Mouse (Mus musculus) lung, embryonic 15.5 days (tissue): ENCODE data around the gene H2afy2. TPM values are rescaled to one million over a fixed set of nuclear protein-coding genes. Genes with fewer than 3 reads are reported as not detected.
A peak's percentile ranks its signal among the peaks of the same experiment; 100 is the strongest.

ENCODE experiments used
- ATAC-seq: fragments of 200-750 bp; cut with Nextera tagmentation; 2 replicates; pipeline ENCODE4 v1.8.0; 2017; ENCODE audit warnings: moderate number of reproducible peaks, borderline replicate concordance; ENCODE audit not compliant: low FRiP score, low TSS enrichment; ENCODE audit errors: extremely low read depth
- H3K27ac ChIP-seq: fragments of 300-500 bp; sonication (generic); 2 replicates; pipeline ENCODE4 v1.5.1; 2015; ENCODE audit warnings: moderate library complexity, mild to moderate bottlenecking, inconsistent platforms
- H3K27me3 ChIP-seq: fragments of 300-500 bp; sonication (generic); 2 replicates; pipeline ENCODE4 v1.6.1; 2015; ENCODE audit warnings: inconsistent platforms
- H3K36me3 ChIP-seq: fragments of 300-500 bp; sonication (generic); 2 replicates; pipeline ENCODE4 v1.6.1; 2015; ENCODE audit warnings: inconsistent platforms
- H3K4me1 ChIP-seq: fragments of 300-500 bp; sonication (generic); 2 replicates; pipeline ENCODE4 v1.6.1; 2015; ENCODE audit warnings: inconsistent platforms
- H3K4me2 ChIP-seq: fragments of 300-500 bp; sonication (generic); 2 replicates; pipeline ENCODE4 v1.6.1; 2015; ENCODE audit warnings: inconsistent platforms, mild to moderate bottlenecking, moderate library complexity
- H3K4me3 ChIP-seq: fragments of 300-500 bp; sonication (generic); 2 replicates; pipeline ENCODE4 v1.5.1; 2015; ENCODE audit warnings: mild to moderate bottlenecking, inconsistent platforms
- H3K9ac ChIP-seq: fragments of 300-500 bp; sonication (generic); 2 replicates; pipeline ENCODE4 v1.6.1; 2015; ENCODE audit warnings: inconsistent platforms
- H3K9me3 ChIP-seq: fragments of 300-500 bp; sonication (generic); 2 replicates; pipeline ENCODE4 v1.6.1; 2016; ENCODE audit warnings: inconsistent platforms
- WGBS: fragments of 180-500 bp; shearing (Covaris S2); methylation state at CpG from one replicate; pipeline ENCODE4 v1.1.7; 2015; 5-methylcytosine and 5-hydroxymethylcytosine counted together
- polyA plus RNA-seq: library from polyadenylated mRNA; unstranded; fragments of >200 nt; fragmentation: Nextera tagmentation; extraction: Ambion mirVana; gene quantifications from 2 replicates; pipeline ENCODE4 v1.2.1, GENCODE M21; 2015

H2afy2 gene
- polyA plus RNA-seq, 1 experiment from 2014 or later = 137 TPM

GRCm38 (mm10) chr10:61781461-61782128 lies 2.4 kb downstream of the H2afy2 start:
- peak overlapping the region; percentile 97; the same call in 1 of the 2 replicates for H3K9ac ChIP-seq
- H3K27me3 ChIP-seq = no peaks in the 10 kb centered on the region
- H3K4me3 ChIP-seq = 0 out of 2 replicates have a peak overlapping the region, but pooled peaks have one; percentile 11

GRCm38 (mm10) chr10:61766806-61767205 lies 17.1 kb downstream of the H2afy2 start:
- H3K4me3 ChIP-seq = no peak overlapping the region
- H3K9me3 ChIP-seq = no peaks in the 10 kb centered on the region
- H3K36me3 ChIP-seq = no peaks in the 10 kb centered on the region
- no peak overlapping the region for H3K9ac ChIP-seq
- H3K4me2 ChIP-seq = no peak overlapping the region
- 19% methylated on average over 6 of the region's 6 CpGs for WGBS
- ATAC-seq = no peak
- H3K27ac ChIP-seq = no peak overlapping the region
- no peaks in the 10 kb centered on the region for H3K27me3 ChIP-seq
- peaks cover 20% of the 10 kb centered on the region for H3K4me1 ChIP-seq

More at GRCm38 (mm10) chr10:61781461-61782128, 2.4 kb downstream of the H2afy2 start:
- H3K9me3 ChIP-seq = no peaks in the 10 kb centered on the region
- H3K27ac ChIP-seq = peak overlapping the region; percentile 90; the same call in 1 of the 2 replicates
- peak overlapping the region; percentile 89 for H3K4me2 ChIP-seq
- peaks cover 19% of the 10 kb centered on the region for H3K4me1 ChIP-seq
- H3K36me3 ChIP-seq = no peaks in the 10 kb centered on the region
- ATAC-seq = no peak
- 17% methylated on average over 9 of the region's 9 CpGs for WGBS

GRCm38 (mm10) chr10:61765558-61765957 lies 18.4 kb downstream of the H2afy2 start:
- Histone ChIP-seq H3K4me1 (peaks cover 20% of the 10 kb centered on the region), H3K27ac (no peak overlapping the region), H3K4me3 (no peak overlapping the region), H3K4me2 (no peak overlapping the region), H3K27me3 (no peaks in the 10 kb centered on the region), H3K9me3 (no peaks in the 10 kb centered on the region), H3K9ac (no peak overlapping the region), H3K36me3 (no peaks in the 10 kb centered on the region)
- 61% methylated on average over 5 of the region's 5 CpGs for WGBS
- no peak for ATAC-seq

- Histone ChIP-seq H3K9ac (no peak overlapping the region), H3K27ac (no peak overlapping the region), H3K9me3 (no peaks in the 10 kb centered on the region), H3K36me3 (no peaks in the 10 kb centered on the region), H3K4me2 (no peak overlapping the region), H3K4me3 (no peak overlapping the region), H3K27me3 (no peaks in the 10 kb centered on the region), H3K4me1 (peaks cover 28% of the 10 kb centered on the region)
- 62% methylated on average over 8 of the region's 8 CpGs for WGBS
- ATAC-seq = no peak
Measured at GRCm38 (mm10) chr10:61764689-61765088, 19.3 kb downstream of the H2afy2 start.

GRCm38 (mm10) chr10:61759869-61760268 lies 24.1 kb downstream of the H2afy2 start:
- H3K27ac ChIP-seq = peak overlapping the region; percentile 25; the same call in 1 of the 2 replicates
- H3K9me3 ChIP-seq = no peaks in the 10 kb centered on the region
- peaks cover 29% of the 10 kb centered on the region for H3K4me1 ChIP-seq
- no peak overlapping the region for H3K4me3 ChIP-seq
- 16% methylated on average over 6 of the region's 6 CpGs for WGBS
- ATAC-seq = peak; percentile 41; the same call in 1 of the 2 replicates
- peaks cover 16% of the 10 kb centered on the region; the same call in 1 of the 2 replicates for H3K36me3 ChIP-seq
- no peak overlapping the region for H3K9ac ChIP-seq
- no peaks in the 10 kb centered on the region for H3K27me3 ChIP-seq
- H3K4me2 ChIP-seq = 0 out of 2 replicates have a peak overlapping the region, but pooled peaks have one; percentile 1

GRCm38 (mm10) chr10:61758904-61759303 lies 25.0 kb downstream of the H2afy2 start:
- peaks cover 24% of the 10 kb centered on the region; the same call in 1 of the 2 replicates for H3K36me3 ChIP-seq
- 85% methylated on average over 2 of the region's 2 CpGs for WGBS
- H3K9ac ChIP-seq = no peak overlapping the region
- H3K9me3 ChIP-seq = no peaks in the 10 kb centered on the region
- no peak for ATAC-seq
- no peak overlapping the region for H3K4me2 ChIP-seq
- H3K4me1 ChIP-seq = peaks cover 25% of the 10 kb centered on the region
- no peak overlapping the region for H3K4me3 ChIP-seq
- no peak overlapping the region for H3K27ac ChIP-seq
- no peaks in the 10 kb centered on the region for H3K27me3 ChIP-seq

- Histone ChIP-seq H3K36me3 (peaks cover 42% of the 10 kb centered on the region; the same call in 1 of the 2 replicates), H3K9me3 (no peaks in the 10 kb centered on the region), H3K9ac (no peak overlapping the region), H3K4me1 (peaks cover 25% of the 10 kb centered on the region), H3K4me2 (no peak overlapping the region), H3K27me3 (no peaks in the 10 kb centered on the region), H3K27ac (0 out of 2 replicates have a peak overlapping the region, but pooled peaks have one; percentile 55), H3K4me3 (no peak overlapping the region)
- 69% methylated on average over 14 of the region's 14 CpGs for WGBS
- peak; percentile 70 for ATAC-seq
Measured at GRCm38 (mm10) chr10:61757022-61757421, 26.9 kb downstream of the H2afy2 start.

- Histone ChIP-seq H3K36me3 (peaks cover 68% of the 10 kb centered on the region), H3K4me3 (no peak overlapping the region), H3K9ac (no peak overlapping the region), H3K4me1 (peaks cover 12% of the 10 kb centered on the region), H3K27me3 (no peaks in the 10 kb centered on the region), H3K4me2 (no peak overlapping the region), H3K27ac (no peak overlapping the region), H3K9me3 (no peaks in the 10 kb centered on the region)
- 94% methylated on average over 23 of the region's 23 CpGs for WGBS
- ATAC-seq = no peak
Measured at GRCm38 (mm10) chr10:61753071-61753470, 30.9 kb downstream of the H2afy2 start.

- no peaks in the 10 kb centered on the region for H3K9me3 ChIP-seq
- H3K4me1 ChIP-seq = peaks cover 1% of the 10 kb centered on the region; the same call in 1 of the 2 replicates
- no peak overlapping the region for H3K27ac ChIP-seq
- H3K4me3 ChIP-seq = no peak overlapping the region
- ATAC-seq = no peak
- no peak overlapping the region for H3K9ac ChIP-seq
- no peak overlapping the region for H3K4me2 ChIP-seq
- 74% methylated on average over 20 of the region's 20 CpGs for WGBS
- H3K36me3 ChIP-seq = peaks cover 79% of the 10 kb centered on the region
- H3K27me3 ChIP-seq = no peaks in the 10 kb centered on the region
Measured at GRCm38 (mm10) chr10:61751534-61752219, 32.3 kb downstream of the H2afy2 start.

GRCm38 (mm10) chr10:61750014-61750413 lies 33.9 kb downstream of the H2afy2 start:
- Histone ChIP-seq H3K9ac (no peak overlapping the region), H3K36me3 (peaks cover 83% of the 10 kb centered on the region), H3K4me2 (no peak overlapping the region), H3K27me3 (no peaks in the 10 kb centered on the region), H3K9me3 (no peaks in the 10 kb centered on the region), H3K4me3 (no peak overlapping the region), H3K27ac (no peak overlapping the region), H3K4me1 (no peaks in the 10 kb centered on the region)
- 70% methylated on average over 9 of the region's 9 CpGs for WGBS
- no peak for ATAC-seq

GRCm38 (mm10) chr10:61747302-61747701 lies 36.6 kb downstream of the H2afy2 start:
- no peak for ATAC-seq
- H3K4me3 ChIP-seq = no peak overlapping the region
- no peaks in the 10 kb centered on the region for H3K9me3 ChIP-seq
- no peak overlapping the region for H3K9ac ChIP-seq
- no peak overlapping the region for H3K27ac ChIP-seq
- no peaks in the 10 kb centered on the region for H3K27me3 ChIP-seq
- 93% methylated on average over 13 of the region's 13 CpGs for WGBS
- H3K4me2 ChIP-seq = no peak overlapping the region
- no peaks in the 10 kb centered on the region for H3K4me1 ChIP-seq
- peaks cover 86% of the 10 kb centered on the region for H3K36me3 ChIP-seq

- Histone ChIP-seq H3K9me3 (no peaks in the 10 kb centered on the region), H3K27me3 (no peaks in the 10 kb centered on the region), H3K4me2 (no peak overlapping the region), H3K4me1 (no peaks in the 10 kb centered on the region), H3K9ac (no peak overlapping the region), H3K36me3 (peaks cover 91% of the 10 kb centered on the region), H3K27ac (no peak overlapping the region), H3K4me3 (no peak overlapping the region)
- WGBS = 83% methylated on average over 4 of the region's 4 CpGs
- no peak for ATAC-seq
Measured at GRCm38 (mm10) chr10:61745133-61745532, 38.8 kb downstream of the H2afy2 start.
